Mouse (Mus musculus) cerebellum, adult 2 months (tissue): ENCODE results near the gene Spata13. TPM values are rescaled to one million over a fixed set of nuclear protein-coding genes. Genes with fewer than 3 reads are reported as not detected.

Experiments used
- DNase-seq, 2 experiments: peaks; one replicate each; pipeline ENCODE4 v3.0.0; 2021
- H3K27ac ChIP-seq: fragments of 200-500 bp; 2 replicates; pipeline ENCODE4 v1.5.1; 2012; ENCODE audit warnings: low read length, control low read depth, inconsistent platforms; ENCODE audit not compliant: insufficient read depth
- H3K27me3 ChIP-seq: fragments of 200-500 bp; 2 replicates; pipeline ENCODE4 v1.6.1; 2012; ENCODE audit warnings: inconsistent platforms, mild to moderate bottlenecking, low read length, moderate library complexity; ENCODE audit not compliant: control insufficient read depth, insufficient read depth
- H3K4me1 ChIP-seq: fragments of 200-500 bp; 2 replicates; pipeline ENCODE4 v1.6.1; 2011; ENCODE audit warnings: low read length; ENCODE audit not compliant: control insufficient read depth, insufficient read depth
- H3K4me3 ChIP-seq: fragments of 200-500 bp; replicated peaks from 2 replicates; pipeline ENCODE3; 2011; ENCODE audit warnings: mild to moderate bottlenecking, low read depth, low read length, control low read depth; ENCODE audit not compliant: insufficient read depth
- CTCF ChIP-seq: fragments of 200-500 bp; IDR thresholded peaks from 2 replicates; pipeline ENCODE4 v1.5.1; 2011; ENCODE audit warnings: low read depth, mild to moderate bottlenecking, control low read depth, low read length, moderate library complexity, borderline replicate concordance; ENCODE audit not compliant: insufficient read depth
- POLR2A ChIP-seq: fragments of 200-500 bp; IDR thresholded peaks from 2 replicates; pipeline ENCODE4 v1.6.1; 2011; ENCODE audit warnings: low read length, control low read depth, borderline replicate concordance; ENCODE audit not compliant: insufficient read depth
- WGBS: fragments of 180-500 bp; shearing (Covaris S2); methylation state at CpG from one replicate; pipeline ENCODE4 v1.1.7; 2018; 5-methylcytosine and 5-hydroxymethylcytosine counted together
- polyA plus RNA-seq: library from polyadenylated mRNA; depleted of rRNA; stranded (reverse); fragments of >200 nt; gene quantifications from 2 replicates; pipeline ENCODE4 v1.2.3, GENCODE M21; 2012; rRNA removed

Spata13 gene
- 5.7 and 6.2 TPM in 2 replicates for polyA plus RNA-seq

DNA sequence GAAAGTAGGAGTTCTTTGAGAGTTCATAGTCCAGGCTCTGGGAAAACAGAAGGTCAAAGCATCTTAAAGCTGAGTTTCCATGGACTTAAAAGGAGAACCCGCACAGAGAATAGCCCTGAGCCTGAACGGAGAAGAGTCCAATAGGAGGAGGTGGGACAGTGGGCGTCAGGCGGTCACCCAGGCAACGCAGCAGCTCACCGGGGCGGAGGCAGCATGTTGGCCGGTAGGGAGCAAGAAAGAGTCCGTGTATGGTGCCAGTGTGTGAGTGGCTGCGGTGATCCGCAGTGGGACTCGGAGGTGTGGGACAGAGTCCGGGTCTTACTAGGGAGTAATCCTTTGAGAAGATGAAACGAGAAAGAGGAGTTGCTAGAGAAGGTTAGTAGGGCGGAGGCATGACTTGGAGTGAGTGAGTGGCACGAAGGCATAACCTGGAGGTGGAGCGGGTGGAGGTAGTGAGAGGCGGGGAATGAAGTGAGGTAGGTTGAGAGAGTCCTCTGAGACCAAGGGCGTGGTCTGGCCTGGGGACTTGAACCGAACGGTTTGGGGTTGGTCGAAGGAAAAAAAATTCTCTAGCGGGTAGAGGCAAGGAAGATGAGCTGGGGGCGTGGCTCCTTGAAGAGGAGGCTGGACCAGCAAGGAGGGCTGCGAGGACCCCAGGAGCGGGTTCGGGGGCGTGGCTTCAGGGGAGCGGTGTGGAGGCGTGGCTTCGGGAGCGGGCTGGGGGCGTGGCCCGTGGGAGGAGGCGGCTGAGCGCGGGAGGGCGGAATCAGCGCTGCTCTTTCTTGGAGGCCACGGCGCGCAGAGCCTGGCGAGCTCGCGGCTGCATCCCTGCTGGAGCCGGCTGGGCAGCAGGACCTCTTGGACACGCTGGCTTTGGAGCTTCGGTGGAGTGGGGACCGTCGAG lies at the start of gene Spata13:
Spata13 (plus strand) TSS at position 41 of the 904 bp plus-strand sequence.
- Histone ChIP-seq H3K27me3 (no peaks in the 10 kb centered on the region), H3K4me3 (peak within 1 kb of the TSS; percentile 62), H3K4me1 (no peaks in the 10 kb centered on the region; the same call in 1 of the 2 replicates), H3K27ac (no peak within 1 kb of the TSS)
- DNase-seq: peak; percentile 70 to 78
- WGBS: under 1% methylated on average over 49 of the region's 50 CpGs
- TF ChIP-seq CTCF: no peak
- TF ChIP-seq POLR2A: no peak

DNA sequence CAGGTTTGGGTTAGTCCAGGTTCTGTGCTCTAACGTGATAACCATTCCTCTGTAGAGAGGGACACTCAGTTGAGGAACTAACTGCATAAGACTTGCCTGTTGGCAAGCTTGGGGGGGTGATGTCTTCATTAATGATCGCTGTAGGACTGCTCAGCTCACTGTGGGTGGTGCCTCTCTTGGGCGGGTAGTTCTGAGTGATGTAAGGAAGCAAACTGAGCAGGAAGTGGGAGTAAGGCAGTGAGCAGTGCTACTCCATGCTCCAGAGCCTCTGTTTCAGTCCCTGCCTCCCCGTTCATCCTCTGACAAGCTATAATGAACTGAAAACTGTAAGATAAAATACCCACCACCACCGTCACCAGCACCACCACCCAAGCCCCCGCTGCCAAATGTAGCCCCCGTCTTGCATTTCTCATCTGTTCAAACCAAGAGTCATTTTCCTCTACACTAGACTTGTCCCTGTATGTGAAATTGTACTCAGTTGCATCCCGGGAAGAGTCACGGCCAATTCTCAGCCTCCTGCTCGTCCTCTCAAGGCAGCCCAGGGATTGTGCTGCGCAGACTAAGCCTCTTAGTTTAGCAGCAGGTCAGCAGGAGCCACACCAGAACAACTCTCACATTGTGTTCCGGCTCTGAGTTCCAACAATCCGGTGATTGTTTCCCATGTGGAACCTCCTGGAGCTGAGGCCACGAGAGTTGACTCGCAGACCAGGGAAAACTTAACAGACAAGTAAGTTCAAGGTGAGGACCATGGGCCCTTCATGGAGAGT lies 46.9 kb upstream of the Spata13 start:
- H3K4me3 ChIP-seq: no peak overlapping the region
- 36% methylated on average over 15 of the region's 15 CpGs for WGBS
- no peaks in the 10 kb centered on the region for H3K4me1 ChIP-seq
- H3K27ac ChIP-seq: no peak overlapping the region
- no peak for DNase-seq
- no peaks in the 10 kb centered on the region; the same call in 1 of the 2 replicates for H3K27me3 ChIP-seq
- TF ChIP-seq CTCF: no peak
- TF ChIP-seq POLR2A: no peak

DNA sequence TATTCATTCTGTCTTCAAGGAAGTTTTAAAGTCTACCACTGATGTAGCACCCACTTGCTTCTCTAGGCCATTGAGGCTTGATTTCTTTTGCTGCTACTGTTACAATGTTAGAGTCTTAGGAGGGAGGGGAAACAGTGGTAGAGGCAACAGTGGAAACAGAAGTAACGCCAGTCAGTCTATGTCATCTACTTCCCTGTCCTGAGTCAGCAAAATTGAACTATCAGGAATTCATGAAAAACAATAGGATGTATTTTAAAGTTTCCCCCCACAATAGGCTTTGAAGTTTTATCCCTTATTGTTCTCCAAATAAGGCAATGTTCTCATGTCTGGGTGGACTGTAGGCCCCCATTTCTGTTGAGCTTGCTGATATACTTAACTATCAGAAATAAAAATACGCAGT lies 44.8 kb upstream of the Spata13 start:
- Histone ChIP-seq H3K27ac (no peak overlapping the region), H3K4me3 (no peak overlapping the region), H3K4me1 (no peaks in the 10 kb centered on the region), H3K27me3 (no peaks in the 10 kb centered on the region; the same call in 1 of the 2 replicates)
- TF ChIP-seq CTCF: no peak
- no peak for TF ChIP-seq POLR2A
- no peak for DNase-seq
- 94% methylated on average over 2 of the region's 2 CpGs for WGBS

DNA sequence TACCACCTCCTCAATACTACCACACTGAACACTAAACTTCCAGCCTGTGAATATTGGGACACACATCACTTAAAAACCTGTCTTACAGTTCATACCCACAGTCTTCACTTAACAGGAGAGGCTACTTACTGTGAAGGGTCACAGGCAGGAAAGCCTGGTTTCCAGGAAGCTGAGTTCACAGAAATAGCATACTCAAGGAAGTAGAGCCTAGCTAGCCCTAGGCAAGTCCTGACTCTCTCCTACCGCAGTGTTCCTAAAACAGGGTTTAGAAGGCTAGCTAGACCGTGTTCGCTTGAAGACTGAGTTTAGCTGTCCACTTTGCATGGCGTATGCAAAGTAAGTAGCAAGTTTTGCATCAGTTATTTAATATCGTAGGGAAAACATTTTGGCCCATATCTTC lies 41.5 kb upstream of the Spata13 start:
- no peaks in the 10 kb centered on the region for H3K4me1 ChIP-seq

DNA sequence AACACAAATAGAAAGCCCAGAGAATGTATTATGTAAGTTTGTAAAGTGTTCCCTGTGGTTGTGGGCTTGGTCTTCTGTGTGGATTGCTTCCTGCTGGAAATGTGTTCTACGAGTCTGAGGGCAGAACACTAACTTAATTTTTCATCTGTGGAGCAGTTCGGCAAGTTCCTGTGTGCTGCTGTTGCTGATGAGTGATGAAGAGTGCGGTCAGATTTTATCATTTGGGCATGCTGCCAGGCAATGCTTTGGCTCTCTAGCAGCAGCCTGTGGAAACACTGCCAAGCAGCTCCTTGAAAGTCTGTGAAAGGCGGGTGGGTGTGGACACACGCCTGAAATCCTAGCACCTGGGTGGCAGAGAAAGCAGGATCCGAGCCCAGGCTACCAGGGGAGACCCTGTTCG lies 41.0 kb upstream of the Spata13 start:
- Histone ChIP-seq H3K27me3 (no peaks in the 10 kb centered on the region), H3K27ac (no peak overlapping the region), H3K4me3 (no peak overlapping the region), H3K4me1 (no peaks in the 10 kb centered on the region)
- WGBS: 25% methylated on average over 7 of the region's 7 CpGs
- no peak for DNase-seq
- TF ChIP-seq POLR2A (no peak), CTCF (no peak)

More for the DNA sequence above, 41.5 kb upstream of the Spata13 start:
- TF ChIP-seq CTCF: no peak
- no peak for TF ChIP-seq POLR2A
- no peak for DNase-seq
- Histone ChIP-seq H3K4me3 (no peak overlapping the region), H3K27ac (no peak overlapping the region), H3K27me3 (no peaks in the 10 kb centered on the region)
- WGBS: 89% methylated on average over 5 of the region's 5 CpGs

DNA sequence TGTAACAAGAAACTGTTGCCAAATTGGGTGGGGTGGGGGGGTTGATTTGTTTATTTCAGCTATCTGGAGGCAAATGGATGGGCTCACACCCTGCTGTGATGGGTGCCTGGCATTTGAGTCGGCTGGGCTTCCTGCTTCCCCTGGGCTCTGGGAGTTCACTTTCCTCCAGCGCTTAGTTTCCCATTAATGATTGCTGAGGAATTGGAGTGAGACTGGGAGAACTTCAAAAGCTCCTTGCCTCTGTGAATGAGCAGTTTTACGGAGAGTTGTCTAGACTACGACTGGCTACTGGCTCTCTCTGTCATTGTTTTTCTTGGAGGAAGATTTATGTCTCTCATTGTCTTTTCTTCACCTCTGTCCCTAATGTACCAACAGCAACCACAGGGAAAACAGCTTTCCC lies 36.2 kb upstream of the Spata13 start:
- no peak overlapping the region for H3K4me3 ChIP-seq
- no peak for TF ChIP-seq POLR2A
- TF ChIP-seq CTCF: no peak
- no peaks in the 10 kb centered on the region for H3K4me1 ChIP-seq
- H3K27me3 ChIP-seq: no peaks in the 10 kb centered on the region
- no peak overlapping the region for H3K27ac ChIP-seq
- DNase-seq: no peak
- 45% methylated on average over 4 of the region's 4 CpGs for WGBS

DNA sequence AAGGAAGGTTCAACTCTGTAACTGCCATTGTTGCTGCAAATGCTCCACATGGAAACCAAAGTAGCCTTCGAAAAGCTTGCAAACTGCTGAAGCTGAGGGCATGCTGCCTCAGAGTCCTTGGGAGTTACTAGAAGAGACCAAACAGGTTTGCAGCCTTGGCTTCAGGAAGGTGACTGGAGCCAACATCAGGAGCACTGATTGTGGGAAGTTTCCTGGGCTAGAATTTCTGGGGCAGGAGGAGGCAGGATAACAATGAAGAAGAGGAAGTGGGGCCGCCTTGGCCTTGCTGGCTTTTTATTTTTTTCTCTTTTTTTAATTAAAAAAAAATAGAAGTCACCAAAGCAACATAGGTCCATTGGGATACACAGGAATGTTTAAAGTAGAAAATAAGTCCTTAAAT lies 34.8 kb upstream of the Spata13 start:
- DNase-seq: no peak
- 94% methylated on average over 2 of the region's 2 CpGs for whole genome bisulfite sequencing
- no peak for TF ChIP-seq POLR2A
- TF ChIP-seq CTCF: no peak

More for the DNA sequence above, 34.8 kb upstream of the Spata13 start:
- Histone ChIP-seq H3K27me3 (no peaks in the 10 kb centered on the region), H3K4me1 (no peaks in the 10 kb centered on the region), H3K4me3 (no peak overlapping the region), H3K27ac (no peak overlapping the region)
